Mouse (Mus musculus) MEL (cell line): ENCODE measurements around the gene Eef2. TPM values are rescaled to one million over a fixed set of nuclear protein-coding genes. Genes with fewer than 3 reads are reported as not detected.
A peak's percentile ranks its signal among the peaks of the same experiment; 100 is the strongest.

Experiments used
- DNase-seq: peaks from one replicate; pipeline ENCODE4 v3.0.0; 2011; ENCODE audit warnings: low read depth, low spot score
- H3K27ac ChIP-seq: 2 replicates; pipeline ENCODE4 v1.5.1; 2012; ENCODE audit warnings: low read depth, mild to moderate bottlenecking, control low read depth, low read length, moderate library complexity; ENCODE audit not compliant: control insufficient read depth
- H3K27me3 ChIP-seq, 2 experiments: fragments of 150-350 bp in 1 of 2; sonication (generic) in 1 of 2; 2 replicates each; pipeline ENCODE4 v1.6.1; 2012; ENCODE audit warnings: low read length in 2 of 2, mild to moderate bottlenecking in 2 of 2, improper control_type of control experiment in 1 of 2, moderate library complexity in 1 of 2; ENCODE audit not compliant: insufficient read depth in 2 of 2, control insufficient read depth in 1 of 2
- H3K36me3 ChIP-seq, 2 experiments: 2 replicates each; pipeline ENCODE4 v1.6.1; 2012 to 2014; ENCODE audit warnings: low read length in 2 of 2, improper control_type of control experiment in 1 of 2, inconsistent platforms in 1 of 2, mild to moderate bottlenecking in 1 of 2; ENCODE audit not compliant: insufficient read depth in 2 of 2, control insufficient read depth in 1 of 2
- H3K4me1 ChIP-seq, 2 experiments: fragments of 150-350 bp in 1 of 2; sonication (generic) in 1 of 2; 2 replicates each; pipeline ENCODE4 v1.6.1; 2012; ENCODE audit warnings: low read length in 2 of 2, improper control_type of control experiment in 1 of 2, mild to moderate bottlenecking in 1 of 2; ENCODE audit not compliant: insufficient read depth in 2 of 2, control insufficient read depth in 1 of 2
- H3K4me3 ChIP-seq, 2 experiments: fragments of 150-350 bp in 1 of 2; sonication (generic) in 1 of 2; 2 replicates each; pipeline ENCODE4 v1.5.1; 2012; ENCODE audit warnings: low read depth in 2 of 2, low read length in 2 of 2, mild to moderate bottlenecking in 2 of 2, moderate library complexity in 2 of 2, control low read depth in 1 of 2, improper control_type of control experiment in 1 of 2; ENCODE audit not compliant: control insufficient read depth in 1 of 2, insufficient read depth in 1 of 2
- H3K79me2 ChIP-seq: 2 replicates; pipeline ENCODE4 v1.6.1; 2012; ENCODE audit warnings: mild to moderate bottlenecking, low read length, moderate library complexity; ENCODE audit not compliant: control insufficient read depth, poor library complexity, insufficient read depth
- H3K9ac ChIP-seq: 2 replicates; pipeline ENCODE4 v1.6.1; 2012; ENCODE audit warnings: low read depth, mild to moderate bottlenecking, control low read depth, low read length, moderate library complexity; ENCODE audit not compliant: control insufficient read depth, poor library complexity, severe bottlenecking
- H3K9me3 ChIP-seq: fragments of 150-350 bp; sonication (generic); replicated peaks from 2 replicates; pipeline ENCODE4 v1.6.1; 2012; ENCODE audit warnings: mild to moderate bottlenecking, low read length, improper control_type of control experiment, moderate library complexity; ENCODE audit not compliant: insufficient read depth
- CHD1 ChIP-seq: IDR thresholded peaks from 2 replicates; pipeline ENCODE4 v1.6.1; 2012; ENCODE audit warnings: low read depth, mild to moderate bottlenecking, inconsistent platforms, low read length, improper control_type of control experiment
- CHD2 ChIP-seq: IDR thresholded peaks from 2 replicates; pipeline ENCODE4 v1.6.1; 2011; ENCODE audit warnings: low read length, improper control_type of control experiment
- CTCF ChIP-seq, 3 experiments: IDR thresholded peaks in 2 of 3; conservative IDR thresholded peaks in 1 of 3; 2 replicates each; pipeline ENCODE4 v1.5.1; 2011 to 2012; ENCODE audit warnings: low read length in 3 of 3, low read depth in 2 of 3, mild to moderate bottlenecking in 2 of 3, improper control_type of control experiment in 1 of 3, inconsistent platforms in 1 of 3, mixed read lengths in 1 of 3, moderate library complexity in 1 of 3; ENCODE audit not compliant: control insufficient read depth in 1 of 3, insufficient read depth in 1 of 3, poor library complexity in 1 of 3, severe bottlenecking in 1 of 3
- E2F4 ChIP-seq: IDR thresholded peaks from 2 replicates; pipeline ENCODE4 v1.6.1; 2011; ENCODE audit warnings: low read depth, low read length, improper control_type of control experiment, borderline replicate concordance
- ELF1 ChIP-seq: IDR thresholded peaks from 2 replicates; pipeline ENCODE4 v1.6.1; 2014; ENCODE audit warnings: low read depth, mild to moderate bottlenecking, inconsistent platforms, low read length, improper control_type of control experiment, moderate library complexity
- EP300 ChIP-seq, 2 experiments: IDR thresholded peaks; 2 replicates each; pipeline ENCODE4 v1.6.1; 2011; ENCODE audit warnings: improper control_type of control experiment in 2 of 2, low read length in 2 of 2, low read depth in 1 of 2, mild to moderate bottlenecking in 1 of 2
- ETS1 ChIP-seq: IDR thresholded peaks from 2 replicates; pipeline ENCODE4 v1.6.1; 2012; ENCODE audit warnings: low read depth, mild to moderate bottlenecking, inconsistent platforms, low read length, improper control_type of control experiment, moderate library complexity
- GABPA ChIP-seq: IDR thresholded peaks from 2 replicates; pipeline ENCODE4 v1.6.1; 2012; ENCODE audit warnings: low read depth, mild to moderate bottlenecking, inconsistent platforms, low read length, improper control_type of control experiment, moderate library complexity
- GATA1 ChIP-seq: IDR thresholded peaks from 2 replicates; pipeline ENCODE4 v1.6.1; 2011; ENCODE audit warnings: low read depth, low read length, improper control_type of control experiment
- HCFC1 ChIP-seq: IDR thresholded peaks from 2 replicates; pipeline ENCODE4 v1.6.1; 2012; ENCODE audit warnings: low read depth, mild to moderate bottlenecking, inconsistent platforms, low read length, improper control_type of control experiment, moderate library complexity
- JUND ChIP-seq: IDR thresholded peaks from 2 replicates; pipeline ENCODE4 v1.6.1; 2011; ENCODE audit warnings: low read depth, mild to moderate bottlenecking, improper control_type of control experiment, low read length
- KAT2A ChIP-seq: conservative IDR thresholded peaks from 2 replicates; pipeline ENCODE4 v1.6.1; 2012; ENCODE audit warnings: low read depth, low read length, improper control_type of control experiment, inconsistent platforms
- MAX ChIP-seq: IDR thresholded peaks from 2 replicates; pipeline ENCODE4 v1.6.1; 2011; ENCODE audit warnings: low read length, improper control_type of control experiment
- MAZ ChIP-seq: IDR thresholded peaks from 2 replicates; pipeline ENCODE4 v1.6.1; 2012; ENCODE audit warnings: low read depth, mild to moderate bottlenecking, inconsistent platforms, low read length, improper control_type of control experiment
- MEF2A ChIP-seq: IDR thresholded peaks from 2 replicates; pipeline ENCODE4 v1.6.1; 2014; ENCODE audit warnings: low read depth, mild to moderate bottlenecking, inconsistent platforms, low read length, improper control_type of control experiment; ENCODE audit not compliant: poor library complexity, insufficient replicate concordance, severe bottlenecking; ENCODE audit errors: extremely low read depth
- MXI1 ChIP-seq: IDR thresholded peaks from 2 replicates; pipeline ENCODE4 v1.6.1; 2011; ENCODE audit warnings: mild to moderate bottlenecking, low read depth, low read length, improper control_type of control experiment
- MYB ChIP-seq: IDR thresholded peaks from 2 replicates; pipeline ENCODE4 v1.6.1; 2011; ENCODE audit warnings: mild to moderate bottlenecking, low read depth, low read length, improper control_type of control experiment
- MYC ChIP-seq: IDR thresholded peaks from 2 replicates; pipeline ENCODE4 v1.6.1; 2011; ENCODE audit warnings: low read depth, mild to moderate bottlenecking, low read length, improper control_type of control experiment, moderate library complexity
- NELFE ChIP-seq: IDR thresholded peaks from 2 replicates; pipeline ENCODE4 v1.6.1; 2011; ENCODE audit warnings: low read depth, low read length, improper control_type of control experiment
- NRF1 ChIP-seq: IDR thresholded peaks from 2 replicates; pipeline ENCODE4 v1.6.1; 2014; ENCODE audit warnings: low read depth, mild to moderate bottlenecking, inconsistent platforms, low read length, improper control_type of control experiment, moderate library complexity; ENCODE audit not compliant: poor library complexity, insufficient read depth, severe bottlenecking
- POLR2A ChIP-seq, 2 experiments: IDR thresholded peaks; 2 replicates each; pipeline ENCODE4 v1.6.1; 2011 to 2012; ENCODE audit warnings: low read length in 2 of 2, mild to moderate bottlenecking in 2 of 2, control low read depth in 1 of 2, improper control_type of control experiment in 1 of 2, low read depth in 1 of 2, moderate library complexity in 1 of 2; ENCODE audit not compliant: control insufficient read depth in 1 of 2, insufficient read depth in 1 of 2, poor library complexity in 1 of 2
- POLR2AphosphoS2 ChIP-seq: IDR thresholded peaks from 2 replicates; pipeline ENCODE4 v1.6.1; 2011; ENCODE audit warnings: low read length, improper control_type of control experiment
- POLR2AphosphoS5 ChIP-seq: IDR thresholded peaks from 2 replicates; pipeline ENCODE4 v1.6.1; 2012; ENCODE audit warnings: low read depth, borderline replicate concordance, mild to moderate bottlenecking, inconsistent platforms, low read length, moderate library complexity, mixed read lengths
- RAD21 ChIP-seq: IDR thresholded peaks from 2 replicates; pipeline ENCODE4 v1.6.1; 2011; ENCODE audit warnings: mild to moderate bottlenecking, low read depth, low read length, improper control_type of control experiment
- RCOR1 ChIP-seq: IDR thresholded peaks from 2 replicates; pipeline ENCODE4 v1.6.1; 2012; ENCODE audit warnings: low read depth, mild to moderate bottlenecking, inconsistent platforms, low read length, improper control_type of control experiment
- SIN3A ChIP-seq: IDR thresholded peaks from 2 replicates; pipeline ENCODE4 v1.6.1; 2012; ENCODE audit warnings: low read length, improper control_type of control experiment, inconsistent platforms
- SMC3 ChIP-seq: IDR thresholded peaks from 2 replicates; pipeline ENCODE4 v1.6.1; 2011; ENCODE audit warnings: low read depth, low read length, improper control_type of control experiment
- TAL1 ChIP-seq: IDR thresholded peaks from 2 replicates; pipeline ENCODE4 v1.6.1; 2012; ENCODE audit warnings: mild to moderate bottlenecking, inconsistent platforms, low read length, moderate library complexity, mixed read lengths
- TBP ChIP-seq: IDR thresholded peaks from 2 replicates; pipeline ENCODE4 v1.8.0; 2011; ENCODE audit warnings: low read depth, low read length, improper control_type of control experiment
- TCF12 ChIP-seq: IDR thresholded peaks from 2 replicates; pipeline ENCODE4 v1.6.1; 2014; ENCODE audit warnings: low read depth, mild to moderate bottlenecking, inconsistent platforms, low read length, improper control_type of control experiment, moderate library complexity
- UBTF ChIP-seq: IDR thresholded peaks from 2 replicates; pipeline ENCODE4 v1.6.1; 2012; ENCODE audit warnings: low read depth, mild to moderate bottlenecking, inconsistent platforms, low read length, improper control_type of control experiment, moderate library complexity, borderline replicate concordance; ENCODE audit not compliant: insufficient read depth
- USF1 ChIP-seq: IDR thresholded peaks from 2 replicates; pipeline ENCODE4 v1.6.1; 2014; ENCODE audit warnings: low read depth, mild to moderate bottlenecking, inconsistent platforms, low read length, improper control_type of control experiment, moderate library complexity
- ZC3H11A ChIP-seq: IDR thresholded peaks from 2 replicates; pipeline ENCODE4 v1.6.1; 2012; ENCODE audit warnings: low read depth, mild to moderate bottlenecking, inconsistent platforms, low read length, improper control_type of control experiment
- ZKSCAN1 ChIP-seq: IDR thresholded peaks from 2 replicates; pipeline ENCODE4 v1.6.1; 2012; ENCODE audit warnings: low read depth, mild to moderate bottlenecking, inconsistent platforms, low read length, improper control_type of control experiment, moderate library complexity
- ZMIZ1 ChIP-seq: IDR thresholded peaks from 2 replicates; pipeline ENCODE4 v1.6.1; 2012; ENCODE audit warnings: low read depth, mild to moderate bottlenecking, inconsistent platforms, low read length, improper control_type of control experiment, moderate library complexity
- ZNF384 ChIP-seq: IDR thresholded peaks from 2 replicates; pipeline ENCODE4 v1.6.1; 2012; ENCODE audit warnings: low read depth, mild to moderate bottlenecking, inconsistent platforms, low read length, improper control_type of control experiment
- polyA plus RNA-seq, 2 experiments: library from polyadenylated mRNA; stranded (reverse) in 1 of 2; unstranded in 1 of 2; fragments of >175 nt in 1 of 2; fragments of >200 nt in 1 of 2; gene quantifications; 2 replicates each; pipeline versions ENCODE4 v1.2.1 to v1.2.4; 2012; ENCODE audit warnings: low replicate concordance in 2 of 2, low read depth in 1 of 2; ENCODE audit not compliant: insufficient read length in 2 of 2, insufficient read depth in 1 of 2, missing spikeins in 1 of 2
- total RNA-seq: library from RNA; depleted of rRNA; stranded (reverse); fragments of 300-350 nt; gene quantifications from 2 replicates; pipeline ENCODE4 v1.2.3, GENCODE M21; 2012; rRNA removed

Eef2 gene
- total RNA-seq (2,850 and 2,863 TPM in 2 replicates), polyA plus RNA-seq (1,000 to 10,000 TPM; 3,442 to 4,586 TPM)

DNA sequence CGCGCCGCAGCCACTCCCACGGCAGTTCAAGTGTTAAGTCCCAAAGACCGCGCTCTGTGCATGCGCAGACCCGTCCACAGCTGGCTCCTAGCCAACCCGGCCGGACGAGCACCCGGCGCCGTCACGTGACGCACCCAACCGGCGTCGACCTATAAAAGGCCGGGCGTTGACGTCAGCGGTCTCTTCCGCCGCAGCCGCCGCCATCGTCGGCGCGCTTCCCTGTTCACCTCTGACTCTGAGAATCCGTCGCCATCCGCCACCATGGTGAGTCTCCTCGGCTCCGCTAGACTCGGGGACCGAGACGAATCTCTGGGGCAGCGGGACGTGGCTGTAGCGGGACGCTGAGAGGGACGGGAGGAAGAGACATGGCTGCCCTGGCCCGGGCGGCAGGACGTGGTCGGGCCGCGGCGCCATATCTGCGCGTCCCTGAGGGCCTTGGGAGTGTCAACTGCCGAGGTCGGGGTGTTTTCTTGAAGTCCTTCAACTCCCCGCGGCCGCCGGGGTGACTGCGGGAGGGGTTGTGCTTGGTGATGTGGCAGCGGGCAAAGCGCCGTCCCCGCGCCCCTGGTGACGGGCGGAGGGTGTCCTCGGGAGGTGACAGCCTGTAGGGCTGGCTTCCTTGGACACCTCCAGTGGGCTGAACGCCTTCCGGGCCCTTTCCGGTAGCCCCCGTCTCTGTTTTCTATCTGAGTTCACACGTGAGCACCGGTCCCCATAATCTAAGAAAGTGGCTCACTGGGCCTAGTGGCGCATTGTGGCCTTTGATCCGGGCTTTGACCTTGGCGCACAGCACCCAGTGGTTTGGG, at the start of gene Eef2:
Eef2 (plus strand) TSS at position 166 of the 806 bp plus-strand sequence.
- peaks cover 0 to 28% of the 10 kb centered on the region in 2 experiments; a peak in 3 of 4 replicates for H3K4me1 ChIP-seq
- H3K27me3 ChIP-seq = no peaks in the 10 kb centered on the region
- peak; percentile 97 for DNase-seq
- peaks cover 36% of the 10 kb centered on the region for H3K79me2 ChIP-seq
- peak within 1 kb of the TSS; percentile 84 for H3K27ac ChIP-seq
- peaks cover 6 to 18% of the 10 kb centered on the region in 2 experiments for H3K36me3 ChIP-seq
- peak within 1 kb of the TSS; percentile 94 for H3K9ac ChIP-seq
- H3K4me3 ChIP-seq = peak within 1 kb of the TSS; percentile 66 to 80
- H3K9me3 ChIP-seq = no peaks in the 10 kb centered on the region
- TF ChIP-seq POLR2AphosphoS5 = peak; percentile 97; the same call in 1 of the 2 replicates
- TF ChIP-seq ETS1 = peak; percentile 85
- no peak; the same call in 1 of the 2 replicates for TF ChIP-seq MAZ
- TF ChIP-seq ZMIZ1 = peak; percentile 97; the same call in 1 of the 2 replicates
- peak; percentile 45; the same call in 1 of the 2 replicates for TF ChIP-seq ELF1
- no peak for TF ChIP-seq CHD2
- TF ChIP-seq MYB = no peak
- no peak for TF ChIP-seq CTCF (IDR thresholded peaks at IDR 0.05 in 2 of 3, conservative IDR thresholded peaks at IDR 0.05 in 1 of 3; ENCODE audit: control insufficient read depth in 1 of 3, insufficient read depth in 1 of 3, low read depth in 2 of 3, low read length in 3 of 3, poor library complexity in 1 of 3, severe bottlenecking in 1 of 3)
- no peak for TF ChIP-seq ZC3H11A
- TF ChIP-seq GATA1 = no peak
- peak; percentile 98 for TF ChIP-seq MYC
- TF ChIP-seq MAX = peak; percentile 96
- peak; percentile 91 to 98 for TF ChIP-seq POLR2A (IDR thresholded peaks at IDR 0.05; ENCODE audit: control insufficient read depth in 1 of 2, insufficient read depth in 1 of 2, low read depth in 1 of 2, low read length in 2 of 2, poor library complexity in 1 of 2)
- TF ChIP-seq RCOR1 = no peak
- TF ChIP-seq TBP = peak; percentile 98
- peak; percentile 99 for TF ChIP-seq USF1
- peak; percentile 70; the same call in 1 of the 2 replicates for TF ChIP-seq KAT2A
- 0 out of 2 replicates have a peak, but pooled peaks have one; percentile 52 for TF ChIP-seq E2F4
- TF ChIP-seq POLR2AphosphoS2 = peak; percentile 98
- TF ChIP-seq NRF1 = peak; percentile 88
- peak; percentile 92 for TF ChIP-seq SIN3A
- peak; percentile 85 for TF ChIP-seq TCF12
- TF ChIP-seq MXI1 = peak; percentile 86
- TF ChIP-seq ZKSCAN1 = no peak
- TF ChIP-seq SMC3 = no peak
- no peak for TF ChIP-seq TAL1
- TF ChIP-seq EP300 (IDR thresholded peaks at IDR 0.05; ENCODE audit: low read depth in 1 of 2, low read length in 2 of 2) = no peak
- TF ChIP-seq MEF2A = no peak
- TF ChIP-seq NELFE = peak; percentile 99
- TF ChIP-seq UBTF = no peak
- TF ChIP-seq GABPA = no peak
- TF ChIP-seq RAD21 = no peak
- TF ChIP-seq HCFC1 = peak; percentile 83
- no peak for TF ChIP-seq ZNF384
- peak; percentile 57; the same call in 1 of the 2 replicates for TF ChIP-seq CHD1
- TF ChIP-seq JUND = no peak
